Mouse (Mus musculus): ENCODE data around the gene Rhox6.
"Not testable (repeated sequence)": the region's sequence is repeated elsewhere in the genome, so short reads cannot be mapped to it uniquely, and the experiment has no call there.

Gene Rhox6

DNA sequence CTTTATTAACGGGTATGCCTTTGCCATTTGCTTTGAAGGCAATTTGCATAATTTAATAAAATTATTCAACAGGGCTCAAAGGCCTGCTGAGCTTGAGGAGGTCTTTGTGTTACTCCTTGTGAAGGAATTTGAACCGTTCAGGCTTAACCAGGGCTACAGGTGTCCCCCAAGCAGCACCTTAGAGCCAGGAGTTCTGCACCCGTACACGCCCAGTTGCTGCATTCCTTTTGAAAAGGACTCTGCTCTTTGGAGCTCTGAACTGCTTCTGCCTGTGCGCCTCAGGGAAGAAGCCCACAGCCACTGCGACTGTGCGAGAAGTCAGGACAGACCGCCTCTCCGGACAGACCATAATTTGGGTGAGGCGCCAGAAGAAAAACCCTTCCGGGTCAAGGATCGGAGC is at the start of gene Rhox6:
Gene Rhox6, plus strand, starts transcription at position 301 of the 400 bp plus-strand sequence.
- not testable (repeated sequence) for DNase-seq (ENCODE audit: low spot score)

DNA sequence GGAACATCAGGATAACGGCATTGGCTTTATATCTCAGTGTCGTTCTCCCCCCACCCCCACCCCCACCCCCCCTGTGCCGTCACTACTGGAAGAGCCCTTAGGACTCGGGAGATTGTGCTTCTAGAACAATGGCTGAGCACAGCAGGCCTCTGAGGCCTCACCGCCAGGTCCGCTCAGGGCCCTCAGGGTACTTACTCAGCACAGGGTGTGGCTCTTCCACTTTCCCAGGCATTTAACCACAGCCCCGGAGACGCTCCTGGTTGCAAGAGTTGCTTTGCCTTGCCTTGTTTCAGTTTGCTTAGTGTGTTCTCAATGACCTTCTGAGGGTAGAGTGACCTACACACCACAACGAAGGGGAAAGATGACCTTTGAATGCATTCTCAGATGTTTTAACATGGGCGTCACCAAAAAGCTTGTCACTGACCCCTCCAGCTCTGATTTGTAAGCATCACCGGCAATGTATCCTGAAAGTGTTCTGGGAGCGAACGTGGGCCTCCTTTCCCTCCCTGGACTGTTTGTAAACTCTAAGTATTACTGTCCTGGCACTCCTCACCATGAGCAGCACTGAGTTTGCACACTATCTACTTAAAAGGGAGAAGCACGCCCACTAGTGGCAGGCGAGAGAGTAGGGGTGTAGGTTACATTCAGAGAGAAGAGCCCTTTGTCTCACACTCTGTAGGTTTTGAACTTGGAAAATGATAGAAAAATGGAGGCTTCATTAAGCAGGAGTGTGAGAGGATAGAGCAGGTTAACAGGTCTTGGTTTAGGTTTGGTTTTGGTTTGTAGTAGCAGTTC is 19.2 kb upstream of the Rhox6 start:
- no peak for DNase-seq (ENCODE audit: low spot score)

DNA sequence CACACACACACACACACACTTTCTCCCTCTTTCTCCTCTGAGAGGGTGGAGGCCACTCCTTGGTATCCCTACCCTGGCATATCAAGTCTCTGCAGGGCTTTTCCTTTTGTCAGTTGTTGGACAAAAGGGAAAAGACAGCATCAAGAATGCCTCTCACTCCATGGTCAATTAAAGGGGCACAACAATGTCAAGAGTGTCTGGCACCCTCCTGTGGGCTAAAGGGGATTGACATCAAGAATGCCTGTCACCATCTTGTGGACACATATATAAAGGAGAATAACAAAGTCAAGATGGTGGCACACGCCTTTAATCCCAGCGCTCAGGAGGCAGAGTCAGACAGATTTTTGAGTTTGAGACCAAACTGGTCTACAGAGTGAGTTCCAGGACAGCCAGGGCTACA is 17.3 kb upstream of the Rhox6 start:
- no peak for DNase-seq (ENCODE audit: low spot score)

DNA sequence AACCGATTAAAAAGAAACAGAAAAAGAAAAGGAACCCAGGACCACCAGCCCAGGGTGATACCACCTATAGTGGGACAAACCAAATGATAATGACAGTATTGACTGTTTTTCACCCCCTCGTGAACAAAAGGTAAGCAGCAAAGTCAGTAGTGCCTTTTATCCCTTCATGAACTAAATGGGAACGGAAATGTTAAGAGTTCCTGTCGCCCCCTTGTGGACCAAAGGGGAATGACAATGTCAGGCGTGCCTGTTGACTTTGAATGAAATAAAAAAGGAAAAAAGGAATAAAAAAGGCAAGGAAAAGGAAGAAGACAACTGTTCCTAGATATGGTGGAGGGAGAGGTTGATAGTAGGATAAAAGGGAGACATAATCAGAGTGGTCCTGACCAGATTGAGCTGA is 15.5 kb upstream of the Rhox6 start:
- no peak for DNase-seq (ENCODE audit: low spot score)

DNA sequence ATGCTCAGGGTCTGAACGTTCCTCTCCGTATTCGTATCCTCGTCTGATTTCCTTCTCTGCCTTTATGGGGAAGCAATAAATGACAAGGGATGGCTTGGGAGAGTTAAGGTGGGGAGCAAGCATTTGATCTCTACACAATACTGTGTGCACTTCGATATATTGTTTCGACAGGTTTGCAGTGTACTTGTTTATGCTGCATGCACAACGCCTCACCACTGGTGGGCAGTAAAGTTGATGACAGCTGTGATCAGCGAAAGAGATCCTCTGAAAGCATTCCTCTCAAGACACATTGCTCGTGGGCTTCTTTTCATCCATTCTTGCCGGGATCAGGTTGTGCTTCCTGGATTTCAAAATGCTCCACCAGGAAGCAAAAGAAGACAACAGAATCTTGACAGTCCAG is 11.0 kb upstream of the Rhox6 start:
- DNase-seq (ENCODE audit: low spot score): no peak

DNA sequence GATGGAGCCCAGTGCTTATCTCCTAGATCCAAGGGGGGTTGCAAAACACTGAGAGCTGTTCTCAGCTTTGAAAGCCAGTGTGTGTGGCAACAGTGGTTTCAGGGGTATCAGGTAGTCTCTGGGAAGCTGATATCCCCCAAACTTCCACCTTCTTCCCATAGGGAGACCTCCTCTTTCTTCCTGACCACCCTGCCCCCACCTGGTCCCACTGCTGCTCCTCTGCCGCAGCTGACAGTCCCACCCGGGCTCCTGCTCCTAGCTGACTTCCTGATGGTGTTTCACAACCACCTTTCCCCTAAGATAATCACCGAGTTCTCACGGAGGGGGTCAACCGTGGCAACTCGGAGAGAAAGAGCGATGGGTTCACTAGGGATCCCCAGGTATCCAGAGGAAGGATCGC is 4.7 kb downstream of the Rhox6 start, which contains the start of gene Rhox7a:
Gene Rhox7a, plus strand, starts transcription at position 301 of the 400 bp plus-strand sequence.
- not testable (repeated sequence) for DNase-seq (ENCODE audit: low spot score)

DNA sequence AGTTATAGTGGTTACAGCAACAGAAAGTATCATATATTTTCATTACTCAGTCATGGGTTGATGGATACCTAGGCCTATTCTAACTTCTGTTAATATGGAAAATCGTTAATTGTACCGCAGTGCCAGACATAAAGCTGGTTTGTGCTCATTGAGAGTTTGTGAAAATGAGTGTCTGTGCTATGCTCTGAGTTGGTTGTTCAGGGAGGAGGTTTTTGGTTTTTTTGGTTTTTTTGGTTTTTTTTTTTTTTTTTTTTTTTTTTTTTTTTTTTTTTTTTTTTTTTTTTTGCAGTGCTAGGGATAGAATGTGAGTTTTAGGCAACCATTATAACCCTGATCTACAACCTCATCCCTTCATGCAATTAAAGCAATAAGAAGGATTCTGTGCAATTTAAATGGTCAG is 44.9 kb downstream of the Rhox6 start:
- no peak for DNase-seq (ENCODE audit: low spot score)

DNA sequence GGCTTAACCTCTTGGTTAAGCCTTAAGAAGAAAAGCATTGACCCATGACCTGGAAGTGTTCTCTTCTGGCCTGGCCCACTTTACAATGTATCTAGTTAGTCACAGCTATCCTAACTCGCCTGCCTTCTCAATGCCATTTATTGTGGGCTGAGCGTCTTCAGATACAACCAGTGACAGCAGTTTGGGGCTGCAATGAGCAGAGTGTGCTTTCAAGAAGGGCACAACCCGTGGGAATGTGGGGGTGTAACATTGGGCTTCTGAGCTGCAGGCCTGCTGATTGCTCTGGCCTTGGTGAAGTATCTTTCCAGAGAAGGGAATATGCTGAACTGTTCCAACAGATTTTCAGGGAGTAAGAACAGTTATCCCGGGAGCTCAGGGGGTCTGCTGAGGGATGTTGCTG is 52.1 kb downstream of the Rhox6 start, which contains the start of gene Rhox8:
Gene Rhox8, minus strand, starts transcription at position 101 of the 400 bp plus-strand sequence.
- no peak for DNase-seq (ENCODE audit: low spot score)
